Mouse (Mus musculus): ENCODE results near the gene Fbh1.

Gene Fbh1

DNA sequence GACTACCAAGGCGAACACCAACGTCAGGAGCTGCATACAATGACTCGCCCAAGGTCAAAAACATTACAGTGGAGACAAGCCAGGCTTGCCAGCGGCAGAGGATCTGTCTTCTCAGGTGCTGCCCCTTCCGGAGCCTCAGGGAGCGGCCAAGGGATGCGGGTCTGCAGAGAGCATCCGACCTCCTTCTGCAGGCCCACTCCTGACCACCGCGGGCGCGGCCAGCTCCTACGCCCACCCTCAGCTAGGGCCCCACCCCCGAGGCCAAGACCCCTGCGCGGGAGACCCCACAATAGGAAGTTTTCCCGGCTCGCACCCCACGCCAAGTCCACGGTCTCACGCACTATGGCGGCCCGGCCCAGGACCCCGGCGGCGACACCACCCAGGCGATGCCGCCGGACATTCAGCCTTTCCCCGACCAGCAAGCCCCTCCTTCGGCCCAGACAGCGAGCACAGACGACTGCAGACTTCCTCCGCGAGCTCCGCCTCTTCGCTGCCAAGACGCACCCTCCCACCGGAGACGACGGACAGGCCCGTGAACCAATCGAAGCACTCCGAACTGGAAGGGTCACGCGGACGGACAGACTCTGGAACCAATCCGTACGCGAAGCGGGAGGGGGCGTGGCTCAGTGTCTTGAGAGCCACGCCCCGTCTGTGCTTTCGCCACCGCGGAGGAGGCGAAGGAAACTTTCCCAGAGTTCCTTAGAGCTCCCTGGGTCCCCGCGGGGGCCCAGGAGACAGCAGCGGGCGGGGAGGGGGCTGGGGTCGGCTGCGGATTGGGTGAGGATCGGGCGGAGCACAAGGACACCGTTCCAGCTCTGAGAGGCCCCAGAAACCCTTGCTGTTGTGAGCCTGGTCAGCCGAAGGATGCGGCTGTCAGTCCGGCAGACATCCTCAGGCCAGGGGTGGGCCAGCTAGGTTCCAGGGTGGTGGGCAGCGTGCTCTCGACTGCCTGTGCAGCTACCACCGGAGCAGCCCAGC lies at the start of gene Fbh1, which contains the start of gene Ankrd16:
Gene Fbh1, minus strand, starts transcription at position 492 of the 978 bp plus-strand sequence.
Gene Ankrd16, plus strand, starts transcription at position 786 of the 978 bp plus-strand sequence.
- peak; percentile 100 for DNase-seq (ENCODE audit: low spot score in 2 of 2)

DNA sequence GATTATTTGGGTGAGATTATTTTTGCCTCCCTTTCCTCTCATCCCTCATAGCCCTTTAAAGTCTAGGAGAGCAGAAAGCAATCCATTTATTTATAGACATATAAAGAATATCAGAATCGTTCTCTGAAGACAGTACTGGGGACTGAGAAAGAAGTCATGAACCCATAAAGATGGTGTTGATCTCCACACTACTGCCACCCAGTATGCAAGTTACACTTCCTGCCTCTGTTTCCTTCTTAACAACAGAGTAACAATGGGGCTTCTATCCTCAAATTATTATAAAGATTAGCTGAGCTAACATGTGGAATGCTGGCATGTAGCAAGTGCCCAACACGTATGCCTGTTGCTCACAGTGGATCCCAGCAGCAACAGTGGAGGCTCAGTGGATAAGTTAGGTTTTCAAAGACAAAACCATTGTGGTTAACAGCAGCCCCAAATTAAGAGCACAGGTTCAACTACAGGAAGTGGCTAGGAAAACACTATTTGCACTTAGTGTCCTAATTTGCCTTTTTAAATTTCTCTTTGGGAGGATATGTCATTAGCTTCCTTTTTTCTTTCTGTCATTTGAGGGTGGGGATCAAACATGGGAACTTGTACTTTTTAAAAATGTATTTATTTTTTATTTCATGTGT lies 24.0 kb upstream of the Fbh1 start:
- no peak for DNase-seq (ENCODE audit: low spot score in 2 of 2)

DNA sequence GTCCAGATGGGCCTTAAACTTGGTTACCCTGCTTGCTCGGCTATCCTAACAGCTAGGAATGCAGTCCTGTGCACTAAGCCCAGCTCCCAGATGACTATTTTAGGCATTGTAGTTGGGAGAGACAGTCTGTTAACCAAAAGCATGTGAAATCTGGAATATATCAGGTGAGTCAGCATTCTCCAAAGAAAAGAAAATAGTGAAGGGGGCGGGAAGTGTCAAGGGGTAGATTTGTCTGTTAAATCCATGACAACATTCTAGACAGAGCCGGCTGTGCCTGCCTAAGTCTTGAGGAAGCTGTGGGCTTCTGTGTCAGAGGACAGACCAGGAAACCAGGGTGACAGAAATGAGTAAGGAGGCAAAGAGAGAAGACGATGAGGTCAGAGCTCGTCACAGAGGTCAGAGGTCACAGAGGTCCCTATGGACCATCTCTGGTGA lies 20.6 kb upstream of the Fbh1 start:
- DNase-seq (ENCODE audit: low spot score in 2 of 2), result peak in 1 of 2 experiments; percentile 24

DNA sequence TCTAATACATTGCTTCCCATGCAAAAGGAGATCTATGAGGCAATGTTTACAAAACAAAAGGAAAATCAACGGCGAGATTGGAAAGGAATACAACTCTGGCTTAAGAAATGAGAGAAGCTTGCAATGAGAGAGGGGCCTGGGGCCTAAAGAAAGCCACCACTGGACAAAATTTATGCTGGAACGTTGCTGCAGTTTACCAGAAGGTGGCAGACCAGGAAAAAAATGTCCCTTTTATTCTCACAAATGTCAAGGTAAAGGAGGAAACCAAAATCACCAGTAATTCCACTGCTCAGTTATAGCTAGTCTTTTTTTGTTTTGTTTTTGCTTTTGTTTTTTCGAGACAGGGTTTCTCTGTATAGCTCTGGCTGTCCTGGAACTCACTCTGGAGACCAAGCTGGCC lies 17.3 kb upstream of the Fbh1 start:
- DNase-seq (ENCODE audit: low spot score in 2 of 2), result no peak

DNA sequence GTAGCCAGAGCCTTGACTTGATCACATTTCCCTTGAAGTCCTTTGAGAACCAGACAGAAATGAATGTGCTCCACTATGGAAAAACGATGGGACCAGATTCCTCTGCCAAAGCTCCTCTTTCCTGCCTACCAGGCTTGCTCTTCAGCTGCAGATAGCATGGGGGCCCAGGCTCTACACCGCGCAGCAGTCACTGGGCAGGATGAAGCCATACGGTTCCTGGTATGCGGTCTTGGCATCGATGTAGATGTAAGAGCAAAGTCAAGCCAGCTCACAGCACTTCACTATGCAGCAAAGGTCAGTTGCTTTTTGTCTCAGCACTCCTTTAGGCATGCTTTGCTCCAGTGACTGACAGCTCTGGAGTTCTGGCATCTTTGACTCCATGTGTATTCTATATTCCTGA lies 6.8 kb upstream of the Fbh1 start:
- no peak for DNase-seq (ENCODE audit: low spot score in 2 of 2)

DNA sequence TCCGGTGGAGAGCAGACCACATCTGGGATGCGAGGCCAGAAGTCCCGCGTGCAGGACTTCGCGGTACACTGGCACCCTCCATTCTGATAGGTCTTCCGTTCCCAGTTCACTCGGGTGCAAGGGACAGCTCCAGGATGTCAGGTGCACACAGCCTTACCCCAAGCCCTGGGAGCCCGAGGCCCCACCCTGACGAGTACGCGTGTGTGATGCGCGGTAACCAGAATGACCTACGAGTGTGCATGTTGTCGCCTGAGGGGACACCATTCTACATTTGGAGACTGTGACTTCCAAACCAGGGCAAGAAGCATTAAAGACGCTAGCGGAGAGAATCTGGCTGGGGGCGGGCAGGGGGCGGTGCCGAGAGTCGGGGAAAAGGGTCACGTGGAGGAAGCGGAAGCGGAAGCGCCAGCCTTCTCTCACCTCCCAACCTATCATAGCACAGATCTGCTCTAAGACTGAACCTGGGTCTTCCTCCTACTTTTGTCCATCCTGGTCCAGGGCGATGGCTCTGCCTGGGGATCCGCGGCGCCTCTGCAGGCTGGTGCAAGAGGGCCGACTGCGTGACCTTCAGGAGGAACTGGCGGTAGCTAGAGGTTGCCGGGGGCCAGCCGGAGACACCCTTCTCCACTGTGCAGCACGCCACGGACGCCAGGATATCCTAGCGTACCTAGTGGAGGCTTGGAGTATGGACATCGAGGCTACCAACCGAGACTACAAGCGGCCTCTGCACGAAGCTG lies 873 bp upstream of the Fbh1 start:
- DNase-seq (ENCODE audit: low spot score in 2 of 2), result peak; percentile 80 to 86

DNA sequence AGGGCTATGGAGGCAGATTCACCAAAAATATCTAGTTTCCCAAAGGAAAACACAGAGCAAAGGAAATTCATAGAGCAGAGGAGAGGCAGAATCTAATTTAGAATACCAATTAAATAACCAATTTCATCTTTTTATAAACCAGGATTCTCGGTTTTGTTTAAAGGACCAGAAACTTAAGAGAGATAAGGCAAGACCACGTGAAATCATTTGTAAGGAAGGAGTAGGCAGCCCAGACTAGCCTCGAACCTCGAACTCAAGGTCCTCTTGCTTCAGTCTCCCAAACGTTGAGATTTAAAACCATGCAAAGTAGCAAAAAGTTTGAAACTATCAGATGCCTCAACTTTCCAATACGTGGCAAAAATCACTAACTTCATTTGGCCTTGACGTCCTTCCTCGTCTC lies 967 bp downstream of the Fbh1 start:
- no peak for DNase-seq (ENCODE audit: low spot score in 2 of 2)

DNA sequence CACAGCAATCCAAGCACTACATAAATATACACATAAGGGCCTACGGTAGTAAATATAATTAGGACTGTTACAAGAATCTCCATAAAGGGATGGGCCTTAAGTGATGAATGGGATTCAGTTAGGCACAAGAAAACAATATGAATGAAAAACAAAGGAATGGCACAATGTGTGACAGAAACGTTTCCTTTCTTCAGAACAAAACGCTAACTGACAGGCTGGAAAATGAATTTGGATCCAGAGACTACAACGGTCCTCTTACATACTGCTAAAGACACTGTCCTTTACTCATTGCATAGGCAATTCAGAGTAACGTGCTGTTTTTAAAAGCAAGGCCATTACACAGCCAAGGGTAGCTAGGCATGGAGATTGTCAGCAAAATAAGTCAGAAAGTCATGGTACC lies 2.3 kb downstream of the Fbh1 start:
- DNase-seq (ENCODE audit: low spot score in 2 of 2), result no peak

DNA sequence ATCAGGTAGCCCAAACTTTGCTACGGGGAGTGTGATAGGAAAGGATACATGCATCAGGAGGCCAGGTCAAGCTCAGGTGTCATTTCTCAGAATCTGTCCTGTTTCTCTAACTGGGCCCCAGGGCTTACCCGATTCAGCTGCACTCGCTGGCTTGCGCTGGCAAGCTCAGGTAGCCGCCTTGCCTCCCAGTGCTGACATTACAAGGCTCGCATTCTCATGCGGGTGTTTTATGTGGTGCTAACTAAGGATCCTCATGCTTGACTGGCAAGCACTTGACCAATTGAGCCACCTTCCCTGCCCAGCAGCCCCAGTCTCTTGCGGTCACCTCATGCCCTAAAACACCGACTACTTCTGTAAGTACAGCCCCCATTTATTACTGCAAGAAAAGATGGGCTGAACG lies 3.0 kb downstream of the Fbh1 start:
- DNase-seq (ENCODE audit: low spot score in 2 of 2), result no peak

DNA sequence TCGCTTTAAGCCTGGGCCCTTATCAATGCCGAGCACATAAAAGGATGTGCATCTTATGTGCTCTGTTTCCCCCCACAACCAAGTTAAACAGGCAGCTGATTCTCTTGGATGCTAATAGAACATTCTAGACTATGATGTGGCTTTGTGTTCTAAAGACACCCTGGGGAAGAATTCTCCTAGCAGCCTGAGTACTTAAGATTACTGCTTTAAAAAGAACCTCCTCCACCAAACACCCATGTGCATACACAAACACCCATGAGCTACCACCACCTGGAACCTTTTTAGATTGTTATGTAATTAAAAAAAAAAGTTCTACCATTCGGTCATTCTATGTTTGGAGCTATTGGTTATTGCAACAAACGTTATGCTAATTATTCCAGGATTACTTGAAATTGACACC lies 5.0 kb downstream of the Fbh1 start:
- peak in 1 of 2 experiments; percentile 20 for DNase-seq (ENCODE audit: low spot score in 2 of 2)

DNA sequence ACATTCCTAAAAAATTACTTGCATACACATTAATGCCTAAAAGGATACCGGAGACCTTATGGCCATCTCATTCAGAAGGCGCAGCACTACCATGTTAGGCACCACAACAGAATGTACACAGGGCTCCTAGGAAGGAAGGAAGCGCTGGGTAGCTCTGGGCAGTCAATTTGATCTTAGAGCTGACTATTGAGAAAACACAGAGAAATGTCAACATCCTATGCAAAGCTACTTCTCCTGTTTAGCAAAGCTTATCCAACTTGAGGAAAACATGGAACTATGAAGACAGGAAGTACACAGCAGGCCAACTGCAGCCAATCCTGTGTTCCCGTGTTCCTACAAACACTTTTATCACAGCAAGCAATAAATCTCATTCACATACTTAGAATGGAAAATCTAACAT lies 5.7 kb downstream of the Fbh1 start:
- no peak for DNase-seq (ENCODE audit: low spot score in 2 of 2)

DNA sequence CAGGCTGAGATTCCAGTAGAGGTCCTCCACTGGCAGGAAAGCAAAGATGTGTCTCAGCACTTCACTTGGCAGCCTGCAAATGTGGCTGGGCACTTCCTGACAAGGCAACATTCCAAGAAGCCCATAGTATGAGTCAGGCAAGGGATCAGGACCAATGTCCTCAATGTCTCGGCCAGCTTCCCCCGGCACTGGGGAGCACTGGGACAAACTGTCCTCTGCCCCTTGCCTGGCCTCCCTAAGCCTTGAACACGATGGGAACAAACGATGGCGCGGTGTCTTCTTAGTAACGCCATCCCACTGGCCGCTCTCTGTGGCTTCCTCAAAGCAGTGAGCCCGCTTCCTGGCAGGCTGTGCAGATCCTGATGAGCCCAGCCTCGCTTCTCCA lies 10.2 kb downstream of the Fbh1 start:
- DNase-seq (ENCODE audit: low spot score in 2 of 2), result no peak

DNA sequence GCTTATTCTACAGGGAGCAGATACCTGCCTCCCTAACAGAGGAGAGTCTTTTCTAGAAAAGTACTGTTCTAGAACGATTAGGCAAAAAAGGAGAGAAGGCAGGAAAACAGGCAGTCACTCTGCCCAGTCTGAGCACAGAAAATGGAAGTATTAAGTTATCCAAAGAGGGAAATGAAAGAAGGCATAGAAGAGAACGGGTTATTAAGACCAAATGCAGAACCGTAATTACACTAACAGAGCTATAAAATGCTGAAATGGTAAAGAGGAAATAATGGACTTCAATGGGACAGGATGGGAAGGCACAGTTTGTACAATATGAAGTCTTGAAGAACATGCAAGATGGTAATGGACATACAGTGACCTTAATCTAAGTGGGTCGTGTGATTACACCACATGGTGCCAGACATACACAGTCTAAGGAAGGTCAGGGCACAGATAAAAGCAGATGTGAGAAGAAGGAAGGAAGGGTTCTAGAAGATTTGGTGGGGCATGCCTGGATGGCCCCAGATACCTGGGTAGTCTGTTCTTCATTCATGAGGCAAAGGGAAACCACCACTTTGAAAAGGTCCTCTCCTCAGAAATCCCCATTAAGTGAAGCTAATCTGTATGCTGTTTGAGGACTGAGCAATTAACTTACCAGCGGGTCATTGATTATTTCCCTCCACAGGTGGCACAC lies 10.8 kb downstream of the Fbh1 start:
- DNase-seq (ENCODE audit: low spot score in 2 of 2), result no peak

DNA sequence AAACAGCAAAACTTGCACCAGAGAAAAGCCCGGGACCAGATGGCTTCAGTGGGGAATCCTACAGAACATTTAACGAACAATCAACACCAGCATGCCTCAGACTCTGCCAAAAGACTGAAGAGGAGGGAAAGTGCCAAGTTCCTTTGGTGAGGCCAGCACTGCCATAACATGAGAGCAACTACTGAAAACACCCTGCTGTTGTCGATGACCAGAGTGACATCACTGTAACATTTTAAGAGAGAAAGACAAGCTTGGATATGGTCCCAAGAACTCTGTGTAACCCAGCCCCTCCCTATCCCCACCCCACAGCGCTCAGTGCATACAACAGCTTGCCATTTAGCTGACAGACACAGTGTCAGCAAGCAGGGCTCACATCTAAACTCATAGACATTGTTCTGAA lies 11.7 kb downstream of the Fbh1 start:
- DNase-seq (ENCODE audit: low spot score in 2 of 2), result no peak

DNA sequence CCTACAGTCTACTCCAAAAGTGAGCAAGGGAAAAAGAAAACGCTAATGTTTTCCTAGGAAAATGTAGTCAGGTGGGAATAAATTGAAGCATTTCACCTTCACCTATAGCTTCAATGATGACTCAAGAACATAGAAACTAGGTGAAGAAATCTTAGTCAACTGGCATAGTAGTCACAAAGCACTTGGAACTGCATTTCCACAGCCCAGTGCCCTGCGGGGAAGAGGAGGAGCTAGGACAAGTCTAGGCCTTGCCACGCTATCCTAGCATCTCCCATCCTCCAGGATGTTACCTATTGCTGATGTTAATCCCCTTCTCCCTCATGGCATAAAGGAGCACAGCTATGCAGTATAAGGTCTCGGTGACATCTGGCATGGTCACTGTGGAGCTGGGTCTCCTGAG lies 14.8 kb downstream of the Fbh1 start:
- DNase-seq (ENCODE audit: low spot score in 2 of 2), result no peak

DNA sequence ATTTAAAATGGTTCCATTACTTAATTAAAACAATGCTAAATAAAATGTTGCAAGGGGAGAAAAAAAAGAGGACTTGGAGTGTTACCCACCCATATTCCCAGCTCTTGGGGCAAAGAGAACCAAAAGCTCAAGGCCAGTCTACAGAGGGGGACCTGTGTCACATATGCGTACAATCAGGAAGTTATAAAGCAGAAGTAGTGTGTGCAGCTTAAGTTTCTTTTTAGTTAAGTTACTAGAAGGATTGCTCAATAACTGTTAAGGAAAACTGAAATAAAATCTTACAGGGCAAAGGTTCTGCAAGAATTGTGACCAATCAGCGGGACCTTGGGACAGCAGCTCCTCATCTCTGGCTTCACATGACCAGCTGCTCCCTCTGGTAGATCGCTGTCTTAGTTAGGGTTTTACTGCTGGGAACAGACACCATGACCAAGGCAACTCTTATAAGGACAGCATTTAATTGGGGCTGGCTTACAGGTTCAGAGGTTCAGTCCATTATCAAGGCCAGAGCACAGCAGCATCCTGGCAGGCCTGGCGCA lies 37.8 kb downstream of the Fbh1 start:
- DNase-seq (ENCODE audit: low spot score in 2 of 2), result no peak

DNA sequence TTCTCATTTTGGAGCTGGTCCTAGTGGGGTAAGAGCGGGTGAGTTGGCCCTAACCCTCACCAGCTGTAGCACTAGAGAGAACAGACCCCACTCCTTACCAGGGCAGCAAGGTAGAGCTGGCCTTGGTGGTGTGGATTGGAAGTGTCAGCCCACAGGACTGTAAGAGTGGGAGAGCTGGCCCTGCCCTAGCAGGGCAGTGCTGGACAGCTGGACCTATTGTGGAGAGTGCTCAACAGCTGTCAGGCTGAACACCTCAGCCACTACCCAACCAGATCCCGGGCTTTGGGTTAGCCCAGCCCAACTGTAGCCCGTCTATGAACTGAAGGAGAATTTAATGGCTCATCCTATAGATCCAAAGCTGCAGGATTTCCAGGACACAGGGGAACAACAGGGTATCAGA lies 38.6 kb downstream of the Fbh1 start:
- no peak for DNase-seq (ENCODE audit: low spot score in 2 of 2)

DNA sequence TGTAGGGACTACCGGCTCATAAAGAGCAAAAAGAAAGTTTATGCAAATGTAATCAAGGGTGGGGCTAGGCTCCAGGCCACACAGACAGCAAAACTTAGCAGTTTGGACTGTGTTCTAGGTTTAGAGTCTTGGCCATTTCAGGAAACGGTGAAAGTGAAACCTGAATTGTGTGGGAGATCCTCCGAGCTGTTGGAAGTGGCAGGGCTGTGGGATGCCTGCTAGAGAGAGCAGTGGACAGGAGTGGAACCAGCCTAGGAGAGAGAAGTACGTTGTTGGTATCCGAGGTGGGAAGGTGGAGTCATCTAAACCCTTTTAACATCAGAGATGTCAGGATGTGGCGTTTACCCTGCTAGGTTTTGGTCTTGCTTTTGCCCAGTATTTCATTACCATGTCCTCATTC lies 41.5 kb downstream of the Fbh1 start:
- no peak for DNase-seq (ENCODE audit: low spot score in 2 of 2)

DNA sequence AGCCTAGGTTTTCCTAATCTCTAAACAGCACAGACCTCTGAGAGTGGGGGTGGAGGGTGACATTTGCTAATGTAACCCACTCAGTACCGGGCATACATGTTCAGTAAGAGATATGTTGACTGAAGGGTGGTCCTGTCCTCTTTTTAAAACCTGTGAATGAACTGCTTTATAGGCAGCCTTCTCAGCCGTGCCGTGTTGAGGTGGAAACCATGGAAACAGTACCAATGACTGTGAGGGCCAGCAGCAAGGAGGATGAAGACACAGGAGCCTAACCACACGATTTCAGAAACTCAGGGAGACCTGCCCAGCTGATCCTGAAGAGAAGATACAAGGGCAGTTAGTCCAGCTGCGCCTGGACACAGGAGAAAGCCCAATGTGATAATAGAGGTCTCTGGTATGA lies 44.4 kb downstream of the Fbh1 start:
- peak; percentile 18 to 30 for DNase-seq (ENCODE audit: low spot score in 2 of 2)

DNA sequence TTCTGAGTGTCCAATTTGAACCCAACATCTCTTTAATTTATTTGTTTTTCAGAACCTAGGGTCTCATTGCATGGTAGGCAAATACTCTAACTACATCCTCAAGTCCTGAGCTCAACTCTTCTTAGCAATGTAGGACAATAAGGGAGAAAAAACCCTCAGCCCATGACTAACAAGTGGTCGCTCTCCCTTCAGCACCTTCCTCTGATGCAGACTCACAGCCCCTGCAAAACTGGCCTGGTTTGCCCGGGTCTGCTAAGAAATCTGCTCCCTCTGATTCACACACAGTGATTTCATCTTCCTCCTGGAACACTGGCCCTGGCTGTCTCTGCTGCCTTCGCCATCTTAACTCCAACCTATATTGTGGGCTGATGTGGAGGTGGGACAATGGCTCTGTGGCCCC lies 48.3 kb downstream of the Fbh1 start:
- DNase-seq (ENCODE audit: low spot score in 2 of 2), result no peak

DNA sequence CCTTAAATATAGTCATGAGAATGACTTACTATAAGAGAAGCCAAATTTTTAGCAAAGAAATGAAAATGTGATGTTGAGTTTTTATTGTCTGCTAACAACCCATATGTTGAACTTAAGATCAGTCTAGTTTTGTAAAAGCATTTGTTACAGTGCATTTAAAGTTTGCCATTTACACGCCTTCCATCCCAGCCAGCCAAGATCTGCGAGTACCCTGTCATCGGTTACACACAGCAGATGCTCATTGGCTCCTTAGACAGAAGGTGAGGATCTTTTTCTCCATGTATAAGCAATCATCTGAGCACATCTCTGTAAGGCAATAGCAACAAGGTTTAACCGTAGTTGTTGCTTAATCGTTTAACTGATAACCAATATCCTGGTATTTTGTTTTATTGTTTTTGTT lies 49.8 kb downstream of the Fbh1 start:
- no peak for DNase-seq (ENCODE audit: low spot score in 2 of 2)

DNA sequence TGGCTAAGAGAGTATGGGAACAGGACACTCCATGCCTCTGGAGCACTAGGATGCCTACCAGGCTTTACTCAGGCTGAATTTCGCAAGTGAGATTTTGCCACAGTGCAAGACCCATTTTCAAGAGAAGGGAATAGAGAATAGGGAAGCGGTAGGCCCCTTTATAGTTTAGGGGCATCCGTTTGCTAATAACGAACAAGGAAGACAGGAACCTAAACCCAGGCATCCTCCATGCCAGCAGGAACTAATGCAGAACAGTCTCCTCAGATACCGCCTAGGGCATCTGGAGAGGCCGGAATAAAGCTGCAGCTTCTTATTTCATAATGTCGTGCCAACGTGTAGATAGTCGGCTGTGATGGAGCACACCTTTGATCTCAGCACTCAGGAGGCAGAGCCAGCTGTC lies 54.8 kb downstream of the Fbh1 start:
- no peak for DNase-seq (ENCODE audit: low spot score in 2 of 2)

All from right cerebral cortex, adult 2 months (tissue).